Mouse (Mus musculus): Measurements from ENCODE around the gene D5Ertd579e.
A peak's percentile ranks its signal among the peaks of the same experiment; 100 is the strongest.
"Not testable (repeated sequence)": the region's sequence is repeated elsewhere in the genome, so short reads cannot be mapped to it uniquely, and the experiment has no call there.

D5Ertd579e gene

GRCm38 (mm10) chr5:36679918-36680598 lies 15.8 kb downstream of the D5Ertd579e start:
- no peak for DNase-seq

GRCm38 (mm10) chr5:36678799-36679198 lies 17.0 kb downstream of the D5Ertd579e start:
- no peak for DNase-seq

DNA sequence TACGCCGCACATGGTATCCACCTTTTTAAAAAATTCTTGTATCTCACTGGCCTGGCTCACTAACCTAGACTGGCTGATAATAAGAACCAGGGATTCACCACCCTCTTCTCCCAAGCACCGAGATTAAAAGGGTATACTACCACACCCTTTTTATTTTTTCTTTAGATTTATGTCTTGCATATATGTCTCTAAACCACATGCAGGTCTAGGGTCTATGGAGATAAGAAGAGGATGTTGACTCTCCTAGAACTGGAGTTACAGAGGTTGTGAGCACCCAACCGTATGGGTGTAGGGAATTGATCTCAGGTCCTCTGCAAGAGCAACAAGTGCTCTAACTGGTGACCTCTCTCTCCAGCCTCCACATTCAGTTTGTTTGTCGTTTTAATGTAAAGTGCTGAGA lies 17.9 kb downstream of the D5Ertd579e start:
- no peak for DNase-seq

GRCm38 (mm10) chr5:36675466-36675865 lies 20.4 kb downstream of the D5Ertd579e start:
- no peak for DNase-seq

DNA sequence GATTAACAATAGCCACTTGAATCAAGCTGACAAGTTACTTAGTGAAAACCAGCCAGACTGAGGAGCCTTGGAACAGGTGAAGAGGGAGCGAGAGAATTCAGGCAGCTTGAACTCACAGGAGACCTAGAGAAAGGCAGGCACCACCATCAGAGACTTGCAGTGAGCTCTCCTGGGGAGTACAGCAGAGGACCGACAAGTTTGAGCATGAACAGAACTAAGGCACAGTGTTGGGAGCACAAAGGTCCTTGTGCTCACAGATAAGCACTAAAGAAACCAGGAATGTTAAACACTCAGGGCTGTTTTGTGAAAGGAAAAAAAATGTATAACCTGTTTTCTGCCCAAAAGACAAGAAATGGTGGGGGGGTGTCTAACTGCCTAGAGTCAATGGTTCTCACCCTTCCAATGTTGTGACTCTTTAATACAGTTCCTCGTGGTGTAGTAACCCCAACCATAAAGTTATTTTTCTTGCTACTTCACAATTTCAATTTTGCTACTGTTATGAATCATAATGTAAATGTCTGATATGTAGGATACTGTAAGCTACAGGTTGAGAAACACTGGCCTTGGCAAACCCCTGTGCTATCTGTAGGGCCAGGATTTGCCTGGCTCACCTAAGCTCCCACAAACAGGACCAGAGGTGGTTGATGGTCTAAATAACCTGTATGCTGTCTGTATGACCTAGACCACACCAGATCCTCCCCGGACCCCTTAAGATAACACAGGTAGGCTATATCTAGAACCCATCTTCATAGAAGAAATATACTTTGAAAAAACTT lies 21.0 kb downstream of the D5Ertd579e start:
- DNase-seq: no peak

GRCm38 (mm10) chr5:36669021-36670008 lies 26.5 kb downstream of the D5Ertd579e start:
- no peak for DNase-seq

GRCm38 (mm10) chr5:36668572-36668971 lies 27.3 kb downstream of the D5Ertd579e start:
- DNase-seq: no peak

- not testable (repeated sequence) for DNase-seq
Measured at GRCm38 (mm10) chr5:36667986-36668385, 27.8 kb downstream of the D5Ertd579e start.

DNA sequence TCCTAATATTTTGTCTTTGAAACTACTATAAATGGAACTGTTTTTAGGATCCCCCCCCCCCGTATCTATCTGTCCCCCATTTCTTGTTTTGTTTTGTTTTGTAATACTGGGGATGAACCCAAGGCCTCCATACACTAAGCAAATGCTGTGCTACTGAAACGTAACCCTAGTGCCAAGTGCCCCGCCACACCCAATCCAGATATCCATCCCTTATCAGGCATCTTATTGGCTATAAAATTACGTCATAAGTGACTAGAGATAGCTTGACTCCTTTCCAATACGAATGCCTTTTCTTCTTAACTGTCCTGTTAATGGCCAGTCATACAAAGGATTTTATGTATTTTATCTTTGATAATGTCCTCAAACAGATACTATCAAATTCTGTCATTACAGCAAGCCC lies 28.7 kb downstream of the D5Ertd579e start:
- no peak for DNase-seq

DNA sequence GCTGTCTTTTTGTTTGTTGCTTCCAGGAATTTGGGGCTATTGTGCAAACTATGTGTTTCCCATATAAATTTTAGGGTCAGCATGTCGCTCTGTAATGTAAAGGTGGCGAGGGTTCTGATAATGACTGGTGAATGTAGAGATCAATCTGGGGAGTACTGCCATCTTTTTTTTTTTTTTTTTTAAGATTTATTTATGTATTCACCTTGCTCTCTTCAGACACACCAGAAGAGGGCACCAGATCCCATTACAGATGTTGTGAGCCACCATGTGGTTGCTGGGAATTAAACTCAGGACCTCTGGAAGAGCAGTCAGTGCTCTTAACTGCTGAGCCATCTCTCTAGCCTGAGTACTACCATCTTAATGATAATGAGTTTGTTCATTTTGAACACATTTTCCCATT lies 29.1 kb downstream of the D5Ertd579e start:
- not testable (repeated sequence) for DNase-seq

GRCm38 (mm10) chr5:36663329-36663728 lies 32.5 kb downstream of the D5Ertd579e start:
- no peak for DNase-seq

DNA sequence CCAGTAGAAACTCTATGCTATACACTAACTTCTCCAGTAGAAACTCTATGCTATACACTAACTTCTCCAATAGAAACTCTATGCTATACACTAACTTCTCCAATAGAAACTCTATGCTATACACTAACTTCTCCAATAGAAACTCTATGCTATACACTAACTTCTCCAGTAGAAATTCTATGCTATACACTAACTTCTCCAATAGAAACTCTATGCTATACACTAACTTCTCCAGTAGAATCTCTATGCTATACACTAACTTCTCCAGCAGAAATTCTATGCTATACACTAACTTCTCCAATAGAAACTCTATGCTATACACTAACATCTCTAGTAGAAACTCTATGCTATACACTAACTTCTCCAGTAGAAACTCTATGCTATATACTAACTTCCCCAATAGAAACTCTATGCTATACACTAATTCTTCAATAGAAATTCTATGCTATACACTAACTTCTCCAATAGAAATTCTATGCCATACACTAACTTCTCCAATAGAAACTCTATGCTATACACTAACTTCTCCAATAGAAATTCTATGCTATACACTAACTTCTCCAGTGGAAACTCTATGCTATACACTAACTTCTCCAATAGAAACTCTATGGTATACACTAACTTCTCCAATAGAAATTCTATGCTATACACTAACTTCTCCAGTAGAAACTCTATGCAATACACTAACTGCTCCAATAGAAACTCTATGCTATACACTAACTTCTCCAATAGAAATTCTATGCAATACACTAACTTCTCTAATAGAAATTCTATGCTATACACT lies 34.7 kb downstream of the D5Ertd579e start:
- DNase-seq: not testable (repeated sequence)

- no peak for DNase-seq
Measured at GRCm38 (mm10) chr5:36625612-36626011, 70.2 kb downstream of the D5Ertd579e start.

DNA sequence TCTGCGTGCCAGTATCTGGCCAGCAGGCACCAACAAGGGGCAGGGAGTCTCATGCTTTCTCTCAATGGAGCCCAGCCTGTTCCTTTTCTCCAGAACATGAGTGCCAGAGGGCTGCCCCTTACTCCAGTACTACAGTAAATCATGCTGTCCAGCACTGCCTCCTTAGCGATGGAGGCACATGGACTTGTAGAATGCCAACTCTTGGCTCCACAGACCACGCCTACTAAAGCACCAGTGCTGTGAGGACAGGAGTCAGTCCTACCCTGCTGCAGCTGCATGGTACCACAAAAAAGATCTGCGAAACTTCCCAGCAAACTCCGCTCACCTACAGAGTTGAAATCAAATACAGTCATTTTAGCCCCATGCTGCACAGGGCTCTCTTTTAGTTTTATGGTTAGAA lies 72.2 kb downstream of the D5Ertd579e start:
- DNase-seq: no peak

GRCm38 (mm10) chr5:36621058-36621449 lies 74.8 kb downstream of the D5Ertd579e start:
- DNase-seq: no peak

GRCm38 (mm10) chr5:36620409-36621057 lies 75.3 kb downstream of the D5Ertd579e start:
- no peak for DNase-seq

DNA sequence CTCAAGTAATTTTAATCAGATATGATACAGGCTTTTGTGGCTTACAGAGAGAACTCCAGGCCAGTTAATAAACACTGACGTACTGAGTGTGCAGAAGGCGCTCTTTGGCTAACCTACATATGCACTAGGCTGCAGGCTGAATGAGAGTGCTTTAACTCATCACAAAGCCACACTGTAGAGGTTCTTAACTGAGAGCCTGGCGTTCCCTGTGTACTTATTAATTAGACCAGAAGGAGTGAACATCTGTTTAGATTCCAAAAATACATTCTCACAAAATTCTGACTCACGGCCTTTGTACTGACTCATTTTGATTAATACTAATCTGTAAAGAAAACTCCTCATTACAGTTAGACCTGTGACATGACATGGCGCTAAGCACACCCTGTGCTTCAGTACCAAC lies 76.9 kb downstream of the D5Ertd579e start:
- DNase-seq: no peak

GRCm38 (mm10) chr5:36618356-36618755 lies 77.5 kb downstream of the D5Ertd579e start:
- DNase-seq: no peak

DNA sequence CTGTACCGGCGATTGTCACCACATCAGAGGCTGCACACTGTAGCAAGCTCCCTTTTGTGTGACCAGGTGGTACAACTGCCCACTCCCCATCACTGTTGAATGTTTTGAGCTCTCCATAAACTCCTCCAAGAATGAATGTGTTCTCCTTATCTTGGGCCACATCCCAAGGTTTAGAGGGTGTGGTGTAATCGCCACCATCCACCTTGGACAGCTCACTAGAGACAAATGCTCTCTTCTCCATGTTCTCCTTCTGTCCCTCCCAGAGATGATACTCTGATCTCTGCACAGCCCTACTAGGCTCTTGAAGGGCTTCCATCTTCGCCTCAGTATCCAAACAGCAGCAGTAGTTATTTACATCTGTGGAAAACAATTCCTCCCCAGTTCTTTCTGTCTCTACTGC lies 81.7 kb downstream of the D5Ertd579e start:
- no peak for DNase-seq

DNA sequence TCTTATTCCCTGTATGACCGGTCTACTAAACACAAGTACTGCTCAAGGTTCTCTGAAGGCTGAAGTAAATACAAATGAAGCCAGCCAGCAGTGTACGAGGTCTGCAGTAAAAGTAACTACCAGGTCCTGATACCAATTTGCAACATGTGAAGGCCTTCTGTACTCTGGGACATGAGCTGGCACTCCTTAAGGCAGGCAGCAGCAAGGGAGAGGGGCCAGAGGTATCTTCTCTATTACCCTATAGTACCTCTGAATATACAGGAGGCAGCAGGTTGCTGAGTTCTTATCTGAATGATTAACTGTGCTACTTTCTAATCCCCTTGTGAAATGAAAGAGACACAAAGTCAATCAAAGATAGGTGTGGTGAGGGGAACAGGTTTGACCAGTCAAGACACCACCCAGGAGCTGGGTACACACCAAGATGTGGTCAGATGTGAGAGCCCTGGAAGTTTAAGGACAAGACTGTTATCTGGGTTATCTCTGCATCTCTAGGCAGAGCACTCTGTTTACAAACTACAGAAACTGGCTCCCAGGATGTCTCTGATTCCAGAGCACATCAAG lies 86.8 kb downstream of the D5Ertd579e start:
- DNase-seq: no peak

DNA sequence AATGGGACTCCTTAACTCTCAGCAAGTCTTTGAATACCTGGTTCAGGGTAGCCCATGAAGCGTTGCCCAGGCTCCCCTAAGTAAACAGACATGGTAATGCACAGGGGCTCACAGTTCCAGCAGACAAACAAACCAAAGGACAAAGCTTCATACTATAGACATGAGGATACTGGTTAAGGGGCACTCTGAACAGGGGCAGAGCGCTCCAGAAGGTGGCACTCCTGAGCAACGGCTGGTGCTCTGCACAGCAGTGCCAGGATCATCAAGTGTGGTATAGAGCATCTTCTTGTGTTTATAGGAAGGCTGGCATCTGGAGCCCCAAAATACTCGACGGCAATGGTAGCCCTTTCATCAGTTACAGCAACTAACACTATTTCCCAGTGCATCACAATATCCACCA lies 92.8 kb downstream of the D5Ertd579e start:
- peak; percentile 38 for DNase-seq
